Mouse (Mus musculus) spleen, adult 2 months (tissue): Measurements from ENCODE around the gene Tmem60.

Source experiments
- CTCF ChIP-seq: fragments of 200-500 bp; IDR thresholded peaks from 2 replicates; pipeline ENCODE4 v1.5.1; 2011; ENCODE audit warnings: mild to moderate bottlenecking, inconsistent platforms; ENCODE audit not compliant: insufficient read depth, insufficient read length, insufficient replicate concordance; ENCODE audit errors: extremely low read depth
- POLR2A ChIP-seq: fragments of 200-500 bp; IDR thresholded peaks from 2 replicates; pipeline ENCODE4 v1.6.1; 2011; ENCODE audit warnings: low read depth, low read length, inconsistent platforms

DNA sequence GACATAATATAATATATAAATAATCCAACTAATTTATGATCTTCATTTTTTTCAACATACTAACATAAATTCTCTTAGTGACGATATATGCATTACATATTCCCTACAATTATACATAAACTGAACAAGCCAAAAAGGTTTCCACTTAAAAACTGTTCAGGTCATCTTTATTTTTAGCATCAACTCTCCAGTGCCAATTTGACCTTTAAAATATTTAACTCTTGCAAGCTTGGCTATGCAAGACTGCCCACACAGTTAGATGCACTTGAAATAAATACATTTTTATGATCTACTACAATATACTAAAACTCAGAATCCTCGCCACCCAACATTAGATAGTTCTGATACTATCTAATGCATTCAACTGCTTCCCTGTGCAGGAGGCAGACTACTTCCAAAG, 1.6 kb upstream of the Tmem60 start:
- TF ChIP-seq POLR2A: no peak
- TF ChIP-seq CTCF: no peak
